Mouse (Mus musculus) Muller cell, postnatal 12 days (primary cell): Measurements from ENCODE around the gene BC035947.
"Not testable (repeated sequence)": the region's sequence is repeated elsewhere in the genome, so short reads cannot be mapped to it uniquely, and the experiment has no call there.

Source experiments
- DNase-seq: peaks from one replicate; pipeline ENCODE4 v3.0.0-alpha.2; 2015; ENCODE audit errors: inconsistent ontology term

The BC035947 gene

GRCm38 (mm10) chr1:78501856-78502255, 10.1 kb downstream of the BC035947 start:
- not testable (repeated sequence) for DNase-seq

- DNase-seq = no peak
Observed at GRCm38 (mm10) chr1:78501036-78501435, 10.9 kb downstream of the BC035947 start.

- no peak for DNase-seq
Observed at GRCm38 (mm10) chr1:78490143-78490542, 21.8 kb downstream of the BC035947 start.

GRCm38 (mm10) chr1:78488752-78489492, 23.0 kb downstream of the BC035947 start, which contains the start of gene Farsb:
Gene Farsb (minus strand): TSS chr1:78488897.
- peak; percentile 95 for DNase-seq

GRCm38 (mm10) chr1:78488427-78488751, 23.6 kb downstream of the BC035947 start:
- no peak for DNase-seq

- peak; percentile 12 for DNase-seq
Observed at GRCm38 (mm10) chr1:78484361-78484760, 27.6 kb downstream of the BC035947 start.

GRCm38 (mm10) chr1:78483430-78483829, 28.5 kb downstream of the BC035947 start:
- no peak for DNase-seq

- DNase-seq = no peak
Observed at GRCm38 (mm10) chr1:78472441-78472840, 39.5 kb downstream of the BC035947 start.

GRCm38 (mm10) chr1:78454659-78455058, 57.3 kb downstream of the BC035947 start:
- peak; percentile 39 for DNase-seq

GRCm38 (mm10) chr1:78453886-78454285, 58.1 kb downstream of the BC035947 start:
- no peak for DNase-seq

- DNase-seq = no peak
Observed at GRCm38 (mm10) chr1:78452544-78452943, 59.4 kb downstream of the BC035947 start.

GRCm38 (mm10) chr1:78451070-78451854, 60.7 kb downstream of the BC035947 start:
- DNase-seq = peak; percentile 61

GRCm38 (mm10) chr1:78448091-78448490, 63.9 kb downstream of the BC035947 start:
- peak; percentile 88 for DNase-seq
